ENCODE assay signal across 12 mouse cellular contexts in genomic region chr12:50598053-50598988, GRCm38 (mm10). TPM values are rescaled to one million over a fixed set of nuclear protein-coding genes. Genes with fewer than 3 reads are reported as not detected.
A peak's percentile ranks its signal among the peaks of the same experiment; 100 is the strongest.
DNase-seq lines count a peak whose midpoint lies in the region; ATAC-seq and TF ChIP-seq lines count a peak whose summit lies in the region.
"Had no signal": no experiment of that assay in that cellular context is flagged by ENCODE, and none has a peak within 500 bp of the region (broad histone marks: within the 10 kb centered on the region; RNA-seq: fewer than 3 reads in every experiment).

No protein-coding gene starts in this region.

- CTCF ChIA-PET in Patski (lab: Charles Lee), result no interaction called here

- DNase-seq in heart, adult 11 months, result peak; percentile 90
- DNase-seq in heart, postnatal 14 days, result no peak
- no peak for DNase-seq in Patski (ENCODE audit: low read depth, low spot score)
- DNase-seq in adrenal gland, postnatal 25 days, result peak; percentile 50
- DNase-seq in layer of hippocampus, postnatal 25 days (ENCODE audit: extremely low spot score in 1 of 2, low spot score in 1 of 2), result peak; percentile 33 to 47
- no peak for DNase-seq in lung, postnatal 4 days
- DNase-seq in urinary bladder, postnatal 36 days (ENCODE audit: low spot score in 2 of 2), result no peak
- DNase-seq: lung, adult 2 months; spleen, adult 18-20 months had no signal

- intact Hi-C loops in heart, postnatal 14 days (cut with DNase I), result no loop called here

- ATAC-seq in Patski, result peak; percentile 87
- ATAC-seq: intestine, embryonic 16.5 days had no signal

- POLR2A ChIA-PET in Patski (lab: Charles Lee), result interaction anchor here (0.6 kb wide), 1 partner anchor 38 kb away, joined by 4 read pairs; no protein-coding TSS in a partner anchor

- no peaks in the 10 kb centered on the region for H3K27me3 ChIP-seq in Patski
- H3K27me3 ChIP-seq: midbrain, embryonic 12.5 days had no signal

- in situ Hi-C loops in Patski (cut with MboI; ENCODE audit: low pct_unique_long_range_greater_than_20kb), result no loop called here

- TF ChIP-seq CTCF in Patski (IDR thresholded peaks at IDR 0.05), result no peak

RNA-seq across cellular contexts. Expression of gene Prkd1, which starts 50.6 kb away (rescaled TPM):
- total RNA-seq in heart, postnatal 14 days (2021), result 1 to 10 TPM; 8.1 to 8.2 TPM
- 12.1 TPM for polyA plus RNA-seq in Patski (2021)
- 11.9 and 13.4 TPM in 2 replicates for total RNA-seq in adrenal gland, postnatal 25 days (2021)
- 10 to 100 TPM; 15.6 to 15.8 TPM for total RNA-seq in layer of hippocampus, postnatal 25 days (2021)
- total RNA-seq: common myeloid progenitor, adult 5-6 weeks had no signal

Comparison
In these comparisons a context has a peak if more than half of its experiments do, and no peak if none do; other contexts are left out.
1. DNase-seq: peak in heart, adult 11 months (single experiment), adrenal gland, postnatal 25 days (single experiment) and layer of hippocampus, postnatal 25 days (2 of 2); none in heart, postnatal 14 days (0 of 2), Patski (single experiment), lung, postnatal 4 days (0 of 2) and urinary bladder, postnatal 36 days (0 of 2).